Mouse (Mus musculus) olfactory bulb, adult 2 months (tissue): ENCODE data around the gene Acsbg1. TPM values are rescaled to one million over a fixed set of nuclear protein-coding genes. Genes with fewer than 3 reads are reported as not detected.
"Not testable (repeated sequence)": the region's sequence is repeated elsewhere in the genome, so short reads cannot be mapped to it uniquely, and the experiment has no call there.

Experiments used
- H3K27ac ChIP-seq: fragments of 200-500 bp; 2 replicates; pipeline ENCODE4 v1.5.1; 2012; ENCODE audit warnings: low read depth, low read length; ENCODE audit not compliant: insufficient read depth
- H3K4me1 ChIP-seq: fragments of 200-500 bp; 2 replicates; pipeline ENCODE4 v1.6.1; 2012; ENCODE audit warnings: low read length; ENCODE audit not compliant: control insufficient read depth, insufficient read depth
- H3K4me3 ChIP-seq: fragments of 200-500 bp; 2 replicates; pipeline ENCODE4 v1.5.1; 2012; ENCODE audit warnings: mild to moderate bottlenecking, low read depth, low read length, moderate library complexity; ENCODE audit not compliant: insufficient read depth
- CTCF ChIP-seq: fragments of 200-500 bp; IDR thresholded peaks from 2 replicates; pipeline ENCODE4 v1.5.1; 2012; ENCODE audit warnings: low read depth, mild to moderate bottlenecking, low read length, moderate library complexity; ENCODE audit not compliant: insufficient read depth
- POLR2A ChIP-seq: fragments of 200-500 bp; IDR thresholded peaks from 2 replicates; pipeline ENCODE4 v1.6.1; 2012; ENCODE audit warnings: mild to moderate bottlenecking, low read depth, low read length, moderate library complexity; ENCODE audit not compliant: insufficient read depth
- WGBS: fragments of 180-500 bp; shearing (Covaris S2); methylation state at CpG from one replicate; pipeline ENCODE4 v1.1.7; 2018; 5-methylcytosine and 5-hydroxymethylcytosine counted together
- polyA plus RNA-seq: library from polyadenylated mRNA; stranded (reverse); fragments of >200 nt; gene quantifications from 2 replicates; pipeline ENCODE4 v1.2.4, GENCODE M21; 2012; ENCODE audit warnings: low replicate concordance; ENCODE audit not compliant: missing spikeins, insufficient read depth, insufficient read length

Gene Acsbg1
- polyA plus RNA-seq, 1 experiment, result 141 TPM

GRCm38 (mm10) chr9:54699087-54699344 lies 37.3 kb upstream of the Acsbg1 start:
- 4% methylated on average over 27 of the region's 27 CpGs for WGBS
- TF ChIP-seq POLR2A (no peak), CTCF (no peak)
- Histone ChIP-seq H3K4me1 (peaks cover 10% of the 10 kb centered on the region), H3K4me3 (peak overlapping the region; percentile 90), H3K27ac (peak overlapping the region; percentile 63; the same call in 1 of the 2 replicates)

GRCm38 (mm10) chr9:54698318-54699086 lies 36.8 kb upstream of the Acsbg1 start, which contains the start of gene Dnaja4:
Gene Dnaja4 (plus strand): TSS chr9:54698873.
- TF ChIP-seq POLR2A (no peak), CTCF (no peak)
- Histone ChIP-seq H3K4me1 (peaks cover 8% of the 10 kb centered on the region), H3K27ac (peak within 1 kb of the TSS; percentile 63), H3K4me3 (peak within 1 kb of the TSS; percentile 90)
- WGBS, result 60% methylated on average over 17 of the region's 17 CpGs

GRCm38 (mm10) chr9:54691241-54691805 lies 29.7 kb upstream of the Acsbg1 start:
- 2% methylated on average over 31 of the region's 31 CpGs for WGBS
- peak overlapping the region; percentile 27 for H3K4me3 ChIP-seq
- H3K4me1 ChIP-seq, H3K27ac ChIP-seq: not testable (repeated sequence)

GRCm38 (mm10) chr9:54690697-54691096 lies 29.0 kb upstream of the Acsbg1 start:
- WGBS, result 57% methylated on average over 2 of the region's 2 CpGs
- H3K4me3 ChIP-seq, H3K27ac ChIP-seq, H3K4me1 ChIP-seq: not testable (repeated sequence)

GRCm38 (mm10) chr9:54689446-54689845 lies 27.8 kb upstream of the Acsbg1 start:
- TF ChIP-seq CTCF (no peak), POLR2A (no peak)
- Histone ChIP-seq H3K27ac (no peak overlapping the region), H3K4me3 (no peak overlapping the region), H3K4me1 (no peaks in the 10 kb centered on the region)
- WGBS, result 65% methylated on average over 8 of the region's 8 CpGs

GRCm38 (mm10) chr9:54687246-54688236 lies 25.9 kb upstream of the Acsbg1 start:
- no peak overlapping the region for H3K4me3 ChIP-seq
- H3K27ac ChIP-seq, result no peak overlapping the region
- WGBS, result 69% methylated on average over 14 of the region's 14 CpGs
- TF ChIP-seq CTCF, result no peak
- TF ChIP-seq POLR2A, result no peak
- H3K4me1 ChIP-seq, result no peaks in the 10 kb centered on the region

GRCm38 (mm10) chr9:54683814-54684605 lies 22.3 kb upstream of the Acsbg1 start:
- WGBS, result 83% methylated on average over 7 of the region's 7 CpGs
- Histone ChIP-seq H3K27ac (no peak overlapping the region), H3K4me3 (no peak overlapping the region), H3K4me1 (no peaks in the 10 kb centered on the region)
- no peak for TF ChIP-seq POLR2A
- TF ChIP-seq CTCF, result no peak

- no peak overlapping the region for H3K27ac ChIP-seq
- no peak overlapping the region for H3K4me3 ChIP-seq
- TF ChIP-seq CTCF (no peak), POLR2A (no peak)
- 49% methylated on average over 2 of the region's 4 CpGs for WGBS
- H3K4me1 ChIP-seq, result no peaks in the 10 kb centered on the region
Measured at GRCm38 (mm10) chr9:54682846-54683245, 21.2 kb upstream of the Acsbg1 start.

- 5% methylated on average over 14 of the region's 14 CpGs for WGBS
- Histone ChIP-seq H3K4me1 (no peaks in the 10 kb centered on the region), H3K27ac (no peak overlapping the region), H3K4me3 (peak overlapping the region; percentile 27)
- TF ChIP-seq POLR2A (no peak), CTCF (peak; percentile 88)
Measured at GRCm38 (mm10) chr9:54676531-54676986, 14.9 kb upstream of the Acsbg1 start.
